Mouse (Mus musculus): ENCODE data around the gene Myh3. TPM values are rescaled to one million over a fixed set of nuclear protein-coding genes. Genes with fewer than 3 reads are reported as not detected.

Gene Myh3
- polyA plus RNA-seq, 1 experiment from 2014 or later, result 0.12 TPM

DNA sequence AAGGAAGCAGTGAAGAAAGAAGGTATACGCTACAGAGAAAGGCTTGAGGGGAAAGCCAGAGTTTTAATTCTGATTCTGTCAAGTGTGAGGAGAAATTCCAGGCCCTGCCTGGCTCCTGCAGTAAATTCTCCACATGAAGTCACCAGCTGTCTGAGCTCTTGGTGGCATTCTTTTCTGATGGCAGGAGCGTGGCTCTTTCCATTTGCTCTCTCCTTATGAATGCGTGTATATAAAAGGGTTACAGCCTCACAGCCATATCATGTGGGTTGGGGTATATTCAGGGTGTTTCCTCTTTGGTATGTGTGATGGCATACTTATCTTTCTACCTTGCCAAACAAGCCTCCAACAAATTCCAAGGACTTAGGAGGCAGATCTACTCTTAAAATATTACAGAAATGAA is 15.4 kb upstream of the Myh3 start:
- Histone ChIP-seq H3K27me3 (ENCODE audit: control insufficient read depth, insufficient read depth, low read length) (no peaks in the 10 kb centered on the region), H3K4me1 (ENCODE audit: control insufficient read depth, insufficient read depth, low read length) (no peaks in the 10 kb centered on the region), H3K9ac (replicated peaks; ENCODE audit: low read length) (no peak overlapping the region), H3K36me3 (ENCODE audit: control insufficient read depth, insufficient read depth, low read length) (peaks cover 85% of the 10 kb centered on the region), H3K27ac (replicated peaks; ENCODE audit: low read depth, low read length) (no peak overlapping the region), H3K9me3 (ENCODE audit: control insufficient read depth, low read length) (no peaks in the 10 kb centered on the region), H3K4me3 (replicated peaks; ENCODE audit: low read depth, low read length) (no peak overlapping the region), H3K4me2 (ENCODE audit: low read length) (no peak overlapping the region)
- DNase-seq (no peak), ATAC-seq (ENCODE audit: low FRiP score, low TSS enrichment) (no peak)
- WGBS, result 97% methylated on average over 3 of the region's 3 CpGs

DNA sequence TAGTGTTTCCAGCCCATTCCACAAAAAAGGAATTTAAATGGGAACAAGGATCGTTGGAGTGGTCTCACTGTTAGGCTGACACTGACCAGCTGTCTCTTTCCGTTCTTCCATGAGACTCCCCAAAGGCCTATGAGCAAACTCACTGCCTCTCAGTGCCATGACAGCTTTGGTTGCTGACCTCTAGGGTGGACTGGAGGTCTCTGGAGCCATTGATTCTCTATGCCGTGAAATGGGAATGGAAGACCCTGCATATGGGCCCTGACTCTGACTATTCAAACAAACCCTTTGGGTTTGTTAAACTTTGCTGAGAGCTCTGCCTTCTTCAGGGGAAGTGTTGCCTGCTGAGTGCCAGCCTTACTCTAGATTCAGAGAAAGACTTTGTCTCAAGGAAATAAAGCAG is 10.4 kb upstream of the Myh3 start:
- Histone ChIP-seq H3K9ac (replicated peaks; ENCODE audit: low read length) (no peak overlapping the region), H3K9me3 (ENCODE audit: control insufficient read depth, low read length) (no peaks in the 10 kb centered on the region), H3K4me1 (ENCODE audit: control insufficient read depth, insufficient read depth, low read length) (no peaks in the 10 kb centered on the region), H3K4me2 (ENCODE audit: low read length) (no peak overlapping the region), H3K36me3 (ENCODE audit: control insufficient read depth, insufficient read depth, low read length) (peaks cover 43% of the 10 kb centered on the region), H3K27me3 (ENCODE audit: control insufficient read depth, insufficient read depth, low read length) (no peaks in the 10 kb centered on the region), H3K27ac (replicated peaks; ENCODE audit: low read depth, low read length) (no peak overlapping the region), H3K4me3 (replicated peaks; ENCODE audit: low read depth, low read length) (no peak overlapping the region)
- DNase-seq (no peak), ATAC-seq (ENCODE audit: low FRiP score, low TSS enrichment) (no peak)
- whole genome bisulfite sequencing, result 92% methylated on average over 3 of the region's 3 CpGs

DNA sequence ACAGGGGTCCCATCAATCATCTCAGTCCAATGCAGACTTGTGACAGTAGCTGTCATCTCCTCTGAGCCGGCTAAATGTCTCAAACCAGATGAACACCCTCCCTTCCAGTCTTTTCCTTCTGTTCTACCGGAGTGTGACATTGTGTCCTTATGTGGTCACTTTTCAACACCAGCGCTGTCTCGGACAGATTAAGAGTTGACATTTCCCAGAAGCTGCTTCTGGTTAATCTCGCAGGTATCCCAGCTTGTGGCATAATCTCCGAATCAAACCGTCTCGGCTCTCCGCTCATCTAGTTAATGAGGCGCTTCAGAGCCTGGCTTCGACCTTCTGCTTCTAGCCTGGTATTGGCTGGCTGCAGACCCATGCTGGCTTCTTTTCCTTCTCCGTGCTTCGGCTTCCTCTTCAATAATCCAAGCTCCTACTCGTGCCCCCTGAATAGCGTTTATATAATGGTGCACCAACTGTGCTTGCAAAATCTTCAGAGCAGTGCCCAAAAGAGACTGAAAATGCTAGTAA is 5.4 kb upstream of the Myh3 start:
- Histone ChIP-seq H3K4me3 (replicated peaks; ENCODE audit: low read depth, low read length) (no peak overlapping the region), H3K36me3 (ENCODE audit: control insufficient read depth, insufficient read depth, low read length) (0 out of 2 replicates have a peak, but pooled peaks cover 3% of the 10 kb centered on the region), H3K4me1 (ENCODE audit: control insufficient read depth, insufficient read depth, low read length) (no peaks in the 10 kb centered on the region), H3K27me3 (ENCODE audit: control insufficient read depth, insufficient read depth, low read length) (no peaks in the 10 kb centered on the region), H3K9ac (replicated peaks; ENCODE audit: low read length) (no peak overlapping the region), H3K9me3 (ENCODE audit: control insufficient read depth, low read length) (no peaks in the 10 kb centered on the region), H3K4me2 (ENCODE audit: low read length) (no peak overlapping the region), H3K27ac (replicated peaks; ENCODE audit: low read depth, low read length) (no peak overlapping the region)
- DNase-seq (no peak), ATAC-seq (ENCODE audit: low FRiP score, low TSS enrichment) (no peak)
- WGBS, result 72% methylated on average over 15 of the region's 15 CpGs

DNA sequence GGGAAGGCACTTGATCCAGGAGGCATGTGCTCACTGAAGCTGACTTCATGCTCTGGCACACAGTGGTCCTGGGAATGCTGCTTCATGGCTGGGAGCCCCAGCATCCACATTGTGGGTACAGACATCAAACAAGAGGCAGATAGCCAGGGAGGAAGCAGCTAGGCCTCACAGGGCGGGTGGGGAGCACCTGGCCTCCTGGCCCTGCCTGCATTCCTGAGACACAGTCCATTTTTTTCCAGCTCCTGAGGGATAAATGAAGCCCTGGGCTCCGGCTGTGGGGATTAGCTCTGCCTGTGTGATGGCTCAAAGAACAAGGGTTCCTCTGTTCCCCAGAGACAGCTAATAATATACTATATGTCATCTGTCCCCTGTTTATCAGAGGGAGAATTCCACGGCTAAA is 3.1 kb upstream of the Myh3 start:
- Histone ChIP-seq H3K4me2 (ENCODE audit: low read length) (no peak overlapping the region), H3K36me3 (ENCODE audit: control insufficient read depth, insufficient read depth, low read length) (no peaks in the 10 kb centered on the region), H3K4me1 (ENCODE audit: control insufficient read depth, insufficient read depth, low read length) (0 out of 2 replicates have a peak, but pooled peaks cover 3% of the 10 kb centered on the region), H3K9me3 (ENCODE audit: control insufficient read depth, low read length) (no peaks in the 10 kb centered on the region), H3K4me3 (replicated peaks; ENCODE audit: low read depth, low read length) (no peak overlapping the region), H3K27me3 (ENCODE audit: control insufficient read depth, insufficient read depth, low read length) (no peaks in the 10 kb centered on the region), H3K27ac (replicated peaks; ENCODE audit: low read depth, low read length) (no peak overlapping the region), H3K9ac (replicated peaks; ENCODE audit: low read length) (no peak overlapping the region)
- ATAC-seq (ENCODE audit: low FRiP score, low TSS enrichment) (no peak), DNase-seq (peak; percentile 22)
- WGBS, result 11% methylated on average over 3 of the region's 3 CpGs

DNA sequence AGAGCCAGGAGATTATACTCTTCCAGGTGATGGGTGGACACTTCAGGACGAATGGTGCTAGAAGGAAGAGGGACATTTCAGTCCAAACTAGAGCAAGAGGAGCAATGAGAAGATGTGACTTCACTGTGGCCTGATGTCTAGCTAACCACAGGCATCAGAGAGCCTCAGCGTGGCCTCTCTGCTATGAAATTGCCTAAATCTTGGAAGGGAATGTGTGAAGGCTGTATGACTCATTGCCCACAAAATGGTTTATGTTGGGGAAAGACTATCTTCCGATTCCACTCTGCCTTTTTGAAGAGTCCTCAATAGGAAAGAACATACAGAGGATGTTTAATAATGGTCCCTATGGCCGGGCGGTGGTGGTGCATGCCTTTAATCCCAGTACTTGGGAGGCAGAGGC is 1.3 kb upstream of the Myh3 start:
- 94% methylated on average over 5 of the region's 5 CpGs for WGBS
- Histone ChIP-seq H3K9ac (replicated peaks; ENCODE audit: low read length) (no peak overlapping the region), H3K27ac (replicated peaks; ENCODE audit: low read depth, low read length) (no peak overlapping the region), H3K36me3 (ENCODE audit: control insufficient read depth, insufficient read depth, low read length) (no peaks in the 10 kb centered on the region), H3K4me1 (ENCODE audit: control insufficient read depth, insufficient read depth, low read length) (0 out of 2 replicates have a peak, but pooled peaks cover 3% of the 10 kb centered on the region), H3K27me3 (ENCODE audit: control insufficient read depth, insufficient read depth, low read length) (no peaks in the 10 kb centered on the region), H3K4me3 (replicated peaks; ENCODE audit: low read depth, low read length) (no peak overlapping the region), H3K9me3 (ENCODE audit: control insufficient read depth, low read length) (no peaks in the 10 kb centered on the region), H3K4me2 (ENCODE audit: low read length) (no peak overlapping the region)
- DNase-seq, result no peak
- ATAC-seq (ENCODE audit: low FRiP score, low TSS enrichment), result no peak

DNA sequence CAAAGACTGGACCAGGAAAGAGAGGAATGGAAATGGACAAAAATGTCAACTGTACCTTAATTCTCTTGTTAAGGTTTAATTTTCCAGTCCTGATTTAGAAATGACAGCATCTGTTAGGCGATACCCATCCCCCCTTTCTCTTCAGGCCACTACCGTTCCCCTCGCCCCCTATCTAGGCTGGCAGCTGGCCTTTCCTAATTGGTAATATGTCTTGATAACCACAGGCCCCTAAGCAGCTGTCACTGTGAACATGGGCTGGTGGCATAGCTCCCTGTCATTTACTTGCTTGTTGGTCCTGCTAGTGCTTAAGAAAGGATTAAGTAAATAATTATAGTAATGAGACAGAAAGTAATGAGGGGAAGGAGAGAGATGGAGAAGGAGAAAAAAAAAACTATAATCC is 665 bp upstream of the Myh3 start:
- DNase-seq, result peak; percentile 33
- no peaks in the 10 kb centered on the region for H3K9me3 ChIP-seq (ENCODE audit: control insufficient read depth, low read length)
- no peak overlapping the region for H3K9ac ChIP-seq (replicated peaks; ENCODE audit: low read length)
- 0 out of 2 replicates have a peak, but pooled peaks cover 3% of the 10 kb centered on the region for H3K4me1 ChIP-seq (ENCODE audit: control insufficient read depth, insufficient read depth, low read length)
- WGBS, result 51% methylated on average over 3 of the region's 3 CpGs
- no peaks in the 10 kb centered on the region for H3K27me3 ChIP-seq (ENCODE audit: control insufficient read depth, insufficient read depth, low read length)
- H3K4me2 ChIP-seq (ENCODE audit: low read length), result no peak overlapping the region
- no peak overlapping the region for H3K4me3 ChIP-seq (replicated peaks; ENCODE audit: low read depth, low read length)
- H3K36me3 ChIP-seq (ENCODE audit: control insufficient read depth, insufficient read depth, low read length), result no peaks in the 10 kb centered on the region
- no peak overlapping the region for H3K27ac ChIP-seq (replicated peaks; ENCODE audit: low read depth, low read length)
- ATAC-seq (ENCODE audit: low FRiP score, low TSS enrichment), result no peak

DNA sequence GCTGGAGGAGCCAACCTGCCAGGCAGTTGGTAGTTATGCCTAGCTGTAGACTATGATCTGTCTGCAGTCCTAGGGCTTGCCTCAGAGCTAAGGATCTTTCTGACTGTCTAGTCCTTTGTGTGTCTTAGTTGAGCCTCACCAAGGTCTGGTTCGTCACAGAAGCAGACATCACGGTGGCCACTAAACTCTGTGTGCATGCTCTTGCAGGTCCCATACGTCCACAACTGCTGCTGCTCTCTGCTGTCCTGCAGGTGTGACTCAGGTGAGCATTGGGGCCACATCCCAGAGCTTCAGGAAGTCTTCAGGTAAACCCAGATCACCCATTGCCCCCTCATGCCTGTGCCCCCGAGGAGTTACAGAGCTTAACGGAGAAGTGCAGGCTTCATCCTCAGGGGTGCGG is 788 bp downstream of the Myh3 start:
- Histone ChIP-seq H3K27me3 (ENCODE audit: control insufficient read depth, insufficient read depth, low read length) (0 out of 2 replicates have a peak, but pooled peaks cover under 1% of the 10 kb centered on the region), H3K36me3 (ENCODE audit: control insufficient read depth, insufficient read depth, low read length) (no peaks in the 10 kb centered on the region), H3K9me3 (ENCODE audit: control insufficient read depth, low read length) (no peaks in the 10 kb centered on the region), H3K27ac (replicated peaks; ENCODE audit: low read depth, low read length) (no peak overlapping the region), H3K9ac (replicated peaks; ENCODE audit: low read length) (no peak overlapping the region), H3K4me1 (ENCODE audit: control insufficient read depth, insufficient read depth, low read length) (0 out of 2 replicates have a peak, but pooled peaks cover 3% of the 10 kb centered on the region), H3K4me2 (ENCODE audit: low read length) (no peak overlapping the region), H3K4me3 (replicated peaks; ENCODE audit: low read depth, low read length) (no peak overlapping the region)
- WGBS, result 86% methylated on average over 6 of the region's 6 CpGs
- ATAC-seq (ENCODE audit: low FRiP score, low TSS enrichment), result no peak
- no peak for DNase-seq

DNA sequence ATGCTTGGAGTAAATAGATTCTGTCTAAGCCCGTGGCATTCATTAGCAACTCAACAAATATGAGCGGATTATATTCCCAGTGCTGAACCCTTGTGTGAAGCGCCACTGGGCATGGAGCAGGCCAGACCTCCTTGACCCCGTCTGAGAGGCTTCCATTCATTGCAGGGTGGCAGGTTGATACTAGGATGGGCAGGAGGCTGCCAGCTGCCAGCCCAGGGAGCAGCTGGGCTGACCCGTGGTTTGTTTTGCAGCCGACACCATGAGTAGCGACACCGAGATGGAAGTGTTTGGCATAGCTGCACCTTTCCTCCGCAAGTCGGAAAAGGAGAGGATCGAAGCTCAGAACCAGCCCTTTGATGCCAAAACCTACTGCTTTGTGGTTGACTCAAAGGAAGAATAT is 1.6 kb downstream of the Myh3 start:
- Histone ChIP-seq H3K9ac (replicated peaks; ENCODE audit: low read length) (no peak overlapping the region), H3K27ac (replicated peaks; ENCODE audit: low read depth, low read length) (peak overlapping the region; percentile 60; the same call in 1 of the 2 replicates), H3K27me3 (ENCODE audit: control insufficient read depth, insufficient read depth, low read length) (peaks cover 7% of the 10 kb centered on the region; the same call in 1 of the 2 replicates), H3K4me3 (replicated peaks; ENCODE audit: low read depth, low read length) (no peak overlapping the region), H3K9me3 (ENCODE audit: control insufficient read depth, low read length) (no peaks in the 10 kb centered on the region), H3K4me1 (ENCODE audit: control insufficient read depth, insufficient read depth, low read length) (0 out of 2 replicates have a peak, but pooled peaks cover 3% of the 10 kb centered on the region), H3K4me2 (ENCODE audit: low read length) (0 out of 2 replicates have a peak overlapping the region, but pooled peaks have one; percentile 1), H3K36me3 (ENCODE audit: control insufficient read depth, insufficient read depth, low read length) (no peaks in the 10 kb centered on the region)
- WGBS, result 43% methylated on average over 11 of the region's 11 CpGs
- ATAC-seq (ENCODE audit: low FRiP score, low TSS enrichment), result no peak
- peak; percentile 19 for DNase-seq

DNA sequence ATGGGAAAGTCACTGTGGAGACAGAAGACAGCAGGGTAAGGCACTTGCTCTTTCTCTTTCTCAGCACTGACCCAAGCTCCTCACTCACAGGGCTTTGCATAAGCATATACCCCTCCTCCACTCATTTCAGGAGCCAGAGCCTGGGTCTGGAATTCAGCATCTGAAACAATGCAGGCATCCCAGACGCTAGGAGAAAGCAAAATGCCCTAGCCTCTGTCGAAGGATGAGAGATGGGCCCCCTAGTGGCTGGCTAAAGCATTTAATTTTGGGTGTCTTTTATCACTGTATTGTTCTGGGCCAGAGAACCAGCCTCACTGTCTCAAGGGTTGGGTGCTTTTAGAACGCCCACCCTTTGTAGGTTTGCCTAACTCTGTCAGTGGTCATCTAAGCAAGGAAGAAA is 2.1 kb downstream of the Myh3 start:
- Histone ChIP-seq H3K4me1 (ENCODE audit: control insufficient read depth, insufficient read depth, low read length) (0 out of 2 replicates have a peak, but pooled peaks cover 3% of the 10 kb centered on the region), H3K27ac (replicated peaks; ENCODE audit: low read depth, low read length) (peak overlapping the region; percentile 60; the same call in 1 of the 2 replicates), H3K4me3 (replicated peaks; ENCODE audit: low read depth, low read length) (no peak overlapping the region), H3K27me3 (ENCODE audit: control insufficient read depth, insufficient read depth, low read length) (peaks cover 10% of the 10 kb centered on the region; the same call in 1 of the 2 replicates), H3K9ac (replicated peaks; ENCODE audit: low read length) (no peak overlapping the region), H3K36me3 (ENCODE audit: control insufficient read depth, insufficient read depth, low read length) (no peaks in the 10 kb centered on the region), H3K9me3 (ENCODE audit: control insufficient read depth, low read length) (no peaks in the 10 kb centered on the region), H3K4me2 (ENCODE audit: low read length) (0 out of 2 replicates have a peak overlapping the region, but pooled peaks have one; percentile 1)
- WGBS, result 2% methylated on average over 3 of the region's 3 CpGs
- ATAC-seq (ENCODE audit: low FRiP score, low TSS enrichment), result peak; percentile 73
- DNase-seq, result peak; percentile 86

All from midbrain, embryonic 14.5 days (tissue).